ENCODE assay signal across 9 mouse cellular contexts in the genomic region with DNA sequence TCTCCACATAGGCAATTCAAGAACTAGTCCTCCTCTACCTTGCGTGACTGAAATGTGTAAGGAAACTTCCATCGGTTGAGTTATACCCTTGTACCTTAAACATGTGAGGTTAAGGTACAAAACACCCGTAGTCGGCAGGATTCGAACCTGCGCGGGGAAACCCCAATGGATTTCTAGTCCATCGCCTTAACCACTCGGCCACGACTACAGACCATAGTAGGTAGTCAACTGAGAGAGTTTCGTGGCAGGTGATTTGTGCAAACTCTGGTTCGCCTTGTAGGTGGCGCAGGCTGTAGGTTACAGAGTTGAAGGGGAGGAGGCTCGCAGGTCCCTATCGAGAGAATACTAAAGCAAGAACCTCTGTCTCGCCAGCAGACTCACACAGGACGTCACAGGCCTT. TPM values are rescaled to one million over a fixed set of nuclear protein-coding genes. Genes with fewer than 3 reads are reported as not detected.
DNase-seq lines count a peak whose midpoint lies in the region; ATAC-seq and TF ChIP-seq lines count a peak whose summit lies in the region.
"Had no signal": no experiment of that assay in that cellular context is flagged by ENCODE, and none has a peak within 500 bp of the region (broad histone marks: within the 10 kb centered on the region; RNA-seq: fewer than 3 reads in every experiment).

No protein-coding gene starts in this region.

- no peak for TF ChIP-seq POLR2A in ES-Bruce4 (IDR thresholded peaks at IDR 0.05; ENCODE audit: insufficient read depth, low read length)

- H3K27ac ChIP-seq in ES-Bruce4 (ENCODE audit: insufficient read depth, low read length) = peak overlapping the region; percentile 82
- no peak overlapping the region for H3K27ac ChIP-seq in embryonic facial prominence, embryonic 12.5 days
- H3K27ac ChIP-seq in hindbrain, embryonic 11.5 days (ENCODE audit: low read depth, low read length) = no peak overlapping the region
- no peak overlapping the region; the same call in none of the 2 replicates for H3K27ac ChIP-seq in liver, embryonic 14.5 days

- 0 out of 2 replicates have a peak, but pooled peaks have one; percentile 8 for TF ChIP-seq EP300 in ES-Bruce4 (IDR thresholded peaks at IDR 0.05; ENCODE audit: insufficient read depth, low read depth, low read length)
- no peak for TF ChIP-seq EP300 in liver, embryonic 14.5 days (IDR thresholded peaks at IDR 0.05; ENCODE audit: low read depth)

- no peaks in the 10 kb centered on the region for H3K9me3 ChIP-seq in ES-Bruce4 (replicated peaks; ENCODE audit: control insufficient read depth, insufficient read depth, low read length, poor library complexity, severe bottlenecking)
- no peaks in the 10 kb centered on the region for H3K9me3 ChIP-seq in embryonic facial prominence, embryonic 12.5 days
- H3K9me3 ChIP-seq in hindbrain, embryonic 11.5 days (ENCODE audit: control insufficient read depth, low read length) = no peaks in the 10 kb centered on the region
- no peaks in the 10 kb centered on the region for H3K9me3 ChIP-seq in liver, embryonic 14.5 days (ENCODE audit: control insufficient read depth, low read length)

- no peaks in the 10 kb centered on the region for H3K4me1 ChIP-seq in ES-Bruce4 (ENCODE audit: control insufficient read depth, insufficient read depth, low read length)
- peaks cover 8% of the 10 kb centered on the region; the same call in 1 of the 2 replicates for H3K4me1 ChIP-seq in embryonic facial prominence, embryonic 12.5 days
- no peaks in the 10 kb centered on the region for H3K4me1 ChIP-seq in hindbrain, embryonic 11.5 days (replicated peaks; ENCODE audit: control insufficient read depth, insufficient read depth, low read length)
- peaks cover 13 to 26% of the 10 kb centered on the region in 2 experiments for H3K4me1 ChIP-seq in liver, embryonic 14.5 days (replicated peaks; ENCODE audit: control insufficient read depth in 2 of 2, insufficient read depth in 2 of 2, low read length in 1 of 2)

- no peaks in the 10 kb centered on the region for H3K36me3 ChIP-seq in ES-Bruce4 (ENCODE audit: control insufficient read depth, insufficient read depth, low read length, poor library complexity, severe bottlenecking)
- no peaks in the 10 kb centered on the region for H3K36me3 ChIP-seq in embryonic facial prominence, embryonic 12.5 days
- H3K36me3 ChIP-seq in hindbrain, embryonic 11.5 days (ENCODE audit: control insufficient read depth, insufficient read depth, low read length) = no peaks in the 10 kb centered on the region
- no peaks in the 10 kb centered on the region for H3K36me3 ChIP-seq in liver, embryonic 14.5 days (replicated peaks; ENCODE audit: control insufficient read depth, insufficient read depth, low read depth)

- 2% methylated on average over 17 of the region's 17 CpGs for WGBS in embryonic facial prominence, embryonic 12.5 days
- WGBS in hindbrain, embryonic 11.5 days = 2% methylated on average over 17 of the region's 17 CpGs
- under 1% methylated on average over 17 of the region's 17 CpGs for WGBS in liver, embryonic 14.5 days (ENCODE audit: insufficient replicate concordance)

- peak overlapping the region; percentile 44 for H3K4me2 ChIP-seq in embryonic facial prominence, embryonic 12.5 days (replicated peaks)
- 0 out of 2 replicates have a peak overlapping the region, but pooled peaks have one; percentile 18 for H3K4me2 ChIP-seq in hindbrain, embryonic 11.5 days (replicated peaks; ENCODE audit: low read depth, low read length)
- H3K4me2 ChIP-seq in liver, embryonic 14.5 days (ENCODE audit: low read depth) = peak overlapping the region; percentile 60

- no peaks in the 10 kb centered on the region for H3K27me3 ChIP-seq in ES-Bruce4 (ENCODE audit: control insufficient read depth, insufficient read depth, low read length, poor library complexity, severe bottlenecking)
- no peaks in the 10 kb centered on the region for H3K27me3 ChIP-seq in embryonic facial prominence, embryonic 12.5 days
- no peaks in the 10 kb centered on the region for H3K27me3 ChIP-seq in hindbrain, embryonic 11.5 days (ENCODE audit: control insufficient read depth, insufficient read depth, low read length)
- H3K27me3 ChIP-seq in liver, embryonic 14.5 days (ENCODE audit: control insufficient read depth, insufficient read depth, low read length) = no peaks in the 10 kb centered on the region

- peak overlapping the region; percentile 78 for H3K9ac ChIP-seq in ES-Bruce4 (ENCODE audit: low read depth, poor library complexity, severe bottlenecking)
- H3K9ac ChIP-seq in embryonic facial prominence, embryonic 12.5 days = no peak overlapping the region
- no peak overlapping the region for H3K9ac ChIP-seq in hindbrain, embryonic 11.5 days (ENCODE audit: low read depth, low read length)
- peak overlapping the region; percentile 59 for H3K9ac ChIP-seq in liver, embryonic 14.5 days (replicated peaks)

- peak overlapping the region; percentile 71 for H3K4me3 ChIP-seq in ES-Bruce4 (ENCODE audit: low read depth, low read length)
- H3K4me3 ChIP-seq in embryonic facial prominence, embryonic 12.5 days = peak overlapping the region; percentile 18
- H3K4me3 ChIP-seq in hindbrain, embryonic 11.5 days (ENCODE audit: low read depth, low read length) = peak overlapping the region; percentile 22
- H3K4me3 ChIP-seq in liver, embryonic 14.5 days (ENCODE audit: insufficient read depth in 1 of 2, low read depth in 2 of 2, low read length in 2 of 2) = peak overlapping the region; percentile 56 to 79

- DNase-seq in adrenal gland, adult 18-20 months (ENCODE audit: low spot score in 2 of 2) = peak; percentile 22 to 24
- no peak for DNase-seq in adrenal gland, adult 8-10 months
- DNase-seq in hindbrain, embryonic 11.5 days (ENCODE audit: low spot score) = peak; percentile 67
- DNase-seq in liver, embryonic 14.5 days (ENCODE audit: low read depth in 3 of 3, low spot score in 3 of 3) = peak; percentile 80 to 86 (median 82)
- DNase-seq in retina, postnatal 1 day = peak; percentile 52

- no peak for TF ChIP-seq CTCF in ES-Bruce4 (IDR thresholded peaks at IDR 0.05; ENCODE audit: low read depth, low read length)
- peak; percentile 37 for TF ChIP-seq CTCF in liver, embryonic 14.5 days (IDR thresholded peaks at IDR 0.05; ENCODE audit: low read depth)

- no peak for ATAC-seq in embryonic facial prominence, embryonic 12.5 days (ENCODE audit: insufficient number of reproducible peaks, insufficient read depth, low FRiP score, low TSS enrichment)
- no peak for ATAC-seq in hindbrain, embryonic 11.5 days (ENCODE audit: low FRiP score)
- peak; percentile 79 for ATAC-seq in liver, embryonic 14.5 days (ENCODE audit: insufficient read depth)
- ATAC-seq in activated CD4-positive, CD25-positive, alpha-beta regulatory T cell, adult 4 months = no peak

RNA-seq across cellular contexts. Expression of gene Zfp184, which starts 7.9 kb away (rescaled TPM):
- total RNA-seq in adrenal gland, adult 18-20 months (2021) = 1 to 10 TPM in 1 of 2 experiments, under 1 TPM in 1; 0.80 to 1.5 TPM
- 1 to 10 TPM; 1.5 to 6.2 (median 3.6) TPM for total RNA-seq in adrenal gland, adult 8-10 months (2022)
- 8.1 and 11.5 TPM in 2 replicates for polyA plus RNA-seq in ES-Bruce4 (2011; ENCODE audit: insufficient read depth, insufficient read length, low read depth, missing spikeins)
- polyA plus RNA-seq in embryonic facial prominence, embryonic 12.5 days (2016; fragmentation: Nextera tagmentation; extraction: Ambion mirVana) = 21.7 and 23.6 TPM in 2 replicates
- polyA plus RNA-seq in hindbrain, embryonic 11.5 days (2014; fragmentation: Nextera tagmentation; extraction: Ambion mirVana) = 25.7 and 27.8 TPM in 2 replicates
- 0.30 and 0.41 TPM in 2 replicates for polyA plus RNA-seq in liver, embryonic 14.5 days (2012; rRNA removed)
- 0.50 and 0.82 TPM in 2 replicates for polyA plus RNA-seq in liver, embryonic 14.5 days (2014; fragmentation: Nextera tagmentation; extraction: Ambion mirVana)
- not detected for polyA plus RNA-seq in activated CD4-positive, CD25-positive, alpha-beta regulatory T cell, adult 4 months (2017; shearing (Covaris generic))

RNA-seq across cellular contexts. Expression of gene Pom121l2, which starts 44.0 kb away (rescaled TPM):
- total RNA-seq in adrenal gland, adult 18-20 months (2021) = not detected
- not detected for total RNA-seq in adrenal gland, adult 8-10 months (2022)
- not detected in 2 replicates for polyA plus RNA-seq in ES-Bruce4 (2011; ENCODE audit: insufficient read depth, insufficient read length, low read depth, missing spikeins)
- 0.33 TPM in 1 of 2 replicates, not detected in the other for polyA plus RNA-seq in embryonic facial prominence, embryonic 12.5 days (2016; fragmentation: Nextera tagmentation; extraction: Ambion mirVana)
- polyA plus RNA-seq in hindbrain, embryonic 11.5 days (2014; fragmentation: Nextera tagmentation; extraction: Ambion mirVana) = 0.11 TPM in 2 replicates
- not detected in 2 replicates for polyA plus RNA-seq in liver, embryonic 14.5 days (2012; rRNA removed)
- polyA plus RNA-seq in liver, embryonic 14.5 days (2014; fragmentation: Nextera tagmentation; extraction: Ambion mirVana) = not detected in 2 replicates
- polyA plus RNA-seq in activated CD4-positive, CD25-positive, alpha-beta regulatory T cell, adult 4 months (2017; shearing (Covaris generic)) = not detected
- total RNA-seq: hematopoietic stem cell, adult 5-6 weeks had no signal

Comparison
In these comparisons a context has a peak if more than half of its experiments do, and no peak if none do; other contexts are left out.
1. H3K4me3 ChIP-seq: peak in every context shown above with its lines; median percentile 71 in ES-Bruce4; 68 in liver, embryonic 14.5 days; 22 in hindbrain, embryonic 11.5 days; 18 in embryonic facial prominence, embryonic 12.5 days.
2. H3K9ac ChIP-seq: peak in ES-Bruce4 (single experiment) and liver, embryonic 14.5 days (single experiment); none in embryonic facial prominence, embryonic 12.5 days (single experiment) and hindbrain, embryonic 11.5 days (single experiment).
3. Peak in every context shown above with its lines, with median percentiles within 50 percentile points of each other: H3K4me2 ChIP-seq.